Mouse (Mus musculus): ENCODE results near the gene Ptgr2. TPM values are rescaled to one million over a fixed set of nuclear protein-coding genes. Genes with fewer than 3 reads are reported as not detected.

Gene Ptgr2
- polyA plus RNA-seq, 1 experiment from 2014 or later, result 45.6 TPM

- Histone ChIP-seq H3K4me2 (ENCODE audit: low read length) (peak within 1 kb of the TSS; percentile 92), H3K4me3 (replicated peaks; ENCODE audit: low read depth, low read length) (peak within 1 kb of the TSS; percentile 92), H3K36me3 (ENCODE audit: insufficient read depth, low read length) (no peaks in the 10 kb centered on the region), H3K9ac (ENCODE audit: low read depth, low read length) (peak within 1 kb of the TSS; percentile 79), H3K9me3 (replicated peaks; ENCODE audit: low read length) (no peaks in the 10 kb centered on the region), H3K27ac (peak within 1 kb of the TSS; percentile 67; the same call in 1 of the 2 replicates), H3K4me1 (replicated peaks; ENCODE audit: insufficient read depth, low read length) (peaks cover 9% of the 10 kb centered on the region; the same call in 1 of the 2 replicates), H3K27me3 (ENCODE audit: insufficient read depth, low read length) (no peaks in the 10 kb centered on the region)
- 0% methylated on average over 51 of the region's 51 CpGs for WGBS
- TF ChIP-seq CTCF (IDR thresholded peaks at IDR 0.05; ENCODE audit: low read depth), result no peak
- ATAC-seq (replicated peaks; ENCODE audit: low FRiP score, low read depth), result peak; percentile 99
- DNase-seq (ENCODE audit: low spot score), result peak; percentile 100
Observed at GRCm38 (mm10) chr12:84361555-84362489, 76.8 kb downstream of the Ptgr2 start, which contains the start of the genes Coq6 and Fam161b. Coq6 (plus strand) TSS chr12:84361657. Fam161b (minus strand) TSS chr12:84361833.

- ATAC-seq (replicated peaks; ENCODE audit: low FRiP score, low read depth) (no peak), DNase-seq (ENCODE audit: low spot score) (no peak)
- Histone ChIP-seq H3K4me2 (ENCODE audit: low read length) (peak overlapping the region; percentile 92), H3K36me3 (ENCODE audit: insufficient read depth, low read length) (peaks cover 1% of the 10 kb centered on the region; the same call in 1 of the 2 replicates), H3K27ac (no peak overlapping the region), H3K9ac (ENCODE audit: low read depth, low read length) (no peak overlapping the region), H3K4me3 (replicated peaks; ENCODE audit: low read depth, low read length) (peak overlapping the region; percentile 92; the same call in 1 of the 2 replicates), H3K9me3 (replicated peaks; ENCODE audit: low read length) (no peaks in the 10 kb centered on the region), H3K4me1 (replicated peaks; ENCODE audit: insufficient read depth, low read length) (peaks cover 9% of the 10 kb centered on the region; the same call in 1 of the 2 replicates), H3K27me3 (ENCODE audit: insufficient read depth, low read length) (no peaks in the 10 kb centered on the region)
- WGBS, result 38% methylated on average over 2 of the region's 2 CpGs
- no peak for TF ChIP-seq CTCF (IDR thresholded peaks at IDR 0.05; ENCODE audit: low read depth)
Observed at GRCm38 (mm10) chr12:84362872-84363271, 77.8 kb downstream of the Ptgr2 start.

- peaks cover 13% of the 10 kb centered on the region for H3K36me3 ChIP-seq (ENCODE audit: insufficient read depth, low read length)
- no peak for TF ChIP-seq CTCF (IDR thresholded peaks at IDR 0.05; ENCODE audit: low read depth)
- 85% methylated on average over 9 of the region's 9 CpGs for WGBS
- H3K9ac ChIP-seq (ENCODE audit: low read depth, low read length), result no peak overlapping the region
- no peak overlapping the region for H3K4me2 ChIP-seq (ENCODE audit: low read length)
- H3K27ac ChIP-seq, result no peak overlapping the region
- no peaks in the 10 kb centered on the region for H3K27me3 ChIP-seq (ENCODE audit: insufficient read depth, low read length)
- ATAC-seq (replicated peaks; ENCODE audit: low FRiP score, low read depth) (no peak), DNase-seq (ENCODE audit: low spot score) (no peak)
- no peaks in the 10 kb centered on the region for H3K9me3 ChIP-seq (replicated peaks; ENCODE audit: low read length)
- H3K4me3 ChIP-seq (replicated peaks; ENCODE audit: low read depth, low read length), result no peak overlapping the region
- H3K4me1 ChIP-seq (replicated peaks; ENCODE audit: insufficient read depth, low read length), result peaks cover 9% of the 10 kb centered on the region; the same call in 1 of the 2 replicates
Observed at GRCm38 (mm10) chr12:84364291-84364690, 79.3 kb downstream of the Ptgr2 start.

- no peaks in the 10 kb centered on the region for H3K9me3 ChIP-seq (replicated peaks; ENCODE audit: low read length)
- H3K4me2 ChIP-seq (ENCODE audit: low read length), result no peak overlapping the region
- H3K27me3 ChIP-seq (ENCODE audit: insufficient read depth, low read length), result no peaks in the 10 kb centered on the region
- H3K36me3 ChIP-seq (ENCODE audit: insufficient read depth, low read length), result peaks cover 22% of the 10 kb centered on the region
- no peak overlapping the region for H3K27ac ChIP-seq
- H3K4me3 ChIP-seq (replicated peaks; ENCODE audit: low read depth, low read length), result no peak overlapping the region
- peaks cover 9% of the 10 kb centered on the region; the same call in 1 of the 2 replicates for H3K4me1 ChIP-seq (replicated peaks; ENCODE audit: insufficient read depth, low read length)
- DNase-seq (ENCODE audit: low spot score) (no peak), ATAC-seq (replicated peaks; ENCODE audit: low FRiP score, low read depth) (no peak)
- no peak overlapping the region for H3K9ac ChIP-seq (ENCODE audit: low read depth, low read length)
- 85% methylated on average over 6 of the region's 6 CpGs for WGBS
- TF ChIP-seq CTCF (IDR thresholded peaks at IDR 0.05; ENCODE audit: low read depth), result no peak
Observed at GRCm38 (mm10) chr12:84365137-84365536, 80.1 kb downstream of the Ptgr2 start.

Other genes with a start within 250 kb of the Ptgr2 start
- 17.5 and 20.7 TPM in 2 replicates for gene Acot4, start 246.9 kb upstream of the Ptgr2 start, polyA plus RNA-seq (2015; fragmentation: Nextera tagmentation; extraction: Ambion mirVana)
- not detected in 2 replicates for gene Gm49366, start 246.3 kb upstream of the Ptgr2 start, polyA plus RNA-seq (2015; fragmentation: Nextera tagmentation; extraction: Ambion mirVana)
- 9.3 and 9.5 TPM in 2 replicates for gene Acot3, start 233.1 kb upstream of the Ptgr2 start, polyA plus RNA-seq (2015; fragmentation: Nextera tagmentation; extraction: Ambion mirVana)
- gene Acot5, start 215.9 kb upstream of the Ptgr2 start, polyA plus RNA-seq (2015; fragmentation: Nextera tagmentation; extraction: Ambion mirVana), result not detected in 2 replicates
- gene Acot6, start 184.6 kb upstream of the Ptgr2 start, polyA plus RNA-seq (2015; fragmentation: Nextera tagmentation; extraction: Ambion mirVana), result 1.9 and 2.0 TPM in 2 replicates
- 3.4 TPM in 2 replicates for gene Dnal1, start 170.9 kb upstream of the Ptgr2 start, polyA plus RNA-seq (2015; fragmentation: Nextera tagmentation; extraction: Ambion mirVana)
- 0.33 and 0.50 TPM in 2 replicates for gene Pnma1, start 136.7 kb upstream of the Ptgr2 start, polyA plus RNA-seq (2015; fragmentation: Nextera tagmentation; extraction: Ambion mirVana)
- 4.8 and 5.8 TPM in 2 replicates for gene Elmsan1, start 66.4 kb upstream of the Ptgr2 start, polyA plus RNA-seq (2015; fragmentation: Nextera tagmentation; extraction: Ambion mirVana)
- gene Zfp410, start 31.6 kb downstream of the Ptgr2 start, polyA plus RNA-seq (2015; fragmentation: Nextera tagmentation; extraction: Ambion mirVana), result 53.8 and 64.6 TPM in 2 replicates
- 36.0 and 40.9 TPM in 2 replicates for gene Coq6, start 76.4 kb downstream of the Ptgr2 start, polyA plus RNA-seq (2015; fragmentation: Nextera tagmentation; extraction: Ambion mirVana)
- 2.0 and 2.1 TPM in 2 replicates for gene Fam161b, start 76.6 kb downstream of the Ptgr2 start, polyA plus RNA-seq (2015; fragmentation: Nextera tagmentation; extraction: Ambion mirVana)
- gene Entpd5, start 123.8 kb downstream of the Ptgr2 start, polyA plus RNA-seq (2015; fragmentation: Nextera tagmentation; extraction: Ambion mirVana), result 85.5 and 99.1 TPM in 2 replicates
- gene Bbof1, start 123.8 kb downstream of the Ptgr2 start, polyA plus RNA-seq (2015; fragmentation: Nextera tagmentation; extraction: Ambion mirVana), result 1.3 and 1.4 TPM in 2 replicates
- 28.4 and 28.8 TPM in 2 replicates for gene Rnf113a2, start 132.0 kb downstream of the Ptgr2 start, polyA plus RNA-seq (2015; fragmentation: Nextera tagmentation; extraction: Ambion mirVana)
- 122 and 128 TPM in 2 replicates for gene Aldh6a1, start 165.8 kb downstream of the Ptgr2 start, polyA plus RNA-seq (2015; fragmentation: Nextera tagmentation; extraction: Ambion mirVana)
- gene Lin52, start 166.2 kb downstream of the Ptgr2 start, polyA plus RNA-seq (2015; fragmentation: Nextera tagmentation; extraction: Ambion mirVana), result 18.7 and 19.5 TPM in 2 replicates

Data from kidney, postnatal 0 days (tissue).